Mouse (Mus musculus) heart, adult 2 months (tissue): Measurements from ENCODE around the gene Gm37240.

ENCODE experiments used
- CTCF ChIP-seq: fragments of 200-600 bp; IDR thresholded peaks from 2 replicates; pipeline ENCODE4 v1.8.1; 2022; ENCODE audit warnings: antibody characterized with exemption, mild to moderate bottlenecking, moderate library complexity
- EP300 ChIP-seq: fragments of 200-500 bp; IDR thresholded peaks from 2 replicates; pipeline ENCODE4 v1.6.1; 2011; ENCODE audit warnings: low read depth, low read length, control low read depth; ENCODE audit not compliant: insufficient read depth
- POLR2A ChIP-seq: fragments of 200-500 bp; IDR thresholded peaks from 2 replicates; pipeline ENCODE4 v1.6.1; 2011; ENCODE audit warnings: mild to moderate bottlenecking, low read depth, low read length, control low read depth; ENCODE audit not compliant: insufficient read depth

DNA sequence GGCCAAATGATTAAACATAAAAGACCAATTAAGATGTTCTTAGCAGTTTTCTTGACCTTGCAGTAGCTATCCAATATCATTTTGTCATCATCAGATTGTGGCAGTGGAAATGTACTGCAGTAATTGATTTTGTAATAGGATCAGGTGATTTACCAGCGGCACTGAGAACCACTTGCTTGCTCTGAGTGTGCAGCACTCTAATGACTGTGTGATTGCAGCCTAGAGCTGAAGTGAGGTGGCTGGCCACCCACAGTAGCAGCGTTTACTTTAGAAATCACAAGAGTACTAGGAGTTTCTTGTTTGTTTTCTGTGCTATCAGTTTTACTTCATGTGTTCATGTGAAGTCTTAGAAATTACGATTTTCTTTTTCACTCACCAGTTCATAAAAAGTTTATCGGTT, 1011.1 kb downstream of the Gm37240 start:
- TF ChIP-seq CTCF, result no peak
- TF ChIP-seq EP300, result no peak
- no peak for TF ChIP-seq POLR2A
